Mouse (Mus musculus): Measurements from ENCODE around the gene Slc25a18.

DNA sequence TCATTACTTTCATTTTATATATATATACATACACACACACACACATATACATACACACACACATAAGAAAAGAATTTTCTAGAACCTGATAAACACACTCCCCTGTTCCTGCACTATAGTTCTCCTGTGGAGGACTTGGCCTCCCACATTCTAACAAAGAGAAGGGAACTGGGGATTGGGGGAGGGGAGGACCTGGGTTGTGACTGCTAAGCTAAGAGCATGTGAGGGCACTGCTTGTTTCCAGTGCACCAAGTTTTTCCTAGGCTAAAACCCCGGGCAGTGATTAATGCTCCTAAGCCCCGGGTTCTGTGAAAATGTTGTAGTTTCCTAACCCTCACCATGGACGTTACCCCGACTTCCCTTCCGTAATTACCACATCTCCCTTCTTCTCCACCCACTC, 46.8 kb downstream of the Slc25a18 start:
- TF ChIP-seq POLR2A (IDR thresholded peaks at IDR 0.05; ENCODE audit: insufficient read depth, low read length) (no peak), CTCF (IDR thresholded peaks at IDR 0.05; ENCODE audit: low read depth, low read length) (no peak), EP300 (IDR thresholded peaks at IDR 0.05; ENCODE audit: insufficient read depth, low read depth, low read length) (no peak)

Data from ES-Bruce4 (cell line).